Mouse (Mus musculus) adrenal gland, adult 8-10 months (tissue): ENCODE data around the gene Gm26602. TPM values are rescaled to one million over a fixed set of nuclear protein-coding genes. Genes with fewer than 3 reads are reported as not detected.
"Not testable (repeated sequence)": the region's sequence is repeated elsewhere in the genome, so short reads cannot be mapped to it uniquely, and the experiment has no call there.

Experiments
- DNase-seq: peaks from one replicate; pipeline ENCODE4 v3.0.0; 2022
- total RNA-seq, 4 experiments: library from RNA; stranded (reverse); gene quantifications; 2 replicates each; pipeline ENCODE4 v1.2.4; 2022

Gm26602 gene
- total RNA-seq, result not detected

DNA sequence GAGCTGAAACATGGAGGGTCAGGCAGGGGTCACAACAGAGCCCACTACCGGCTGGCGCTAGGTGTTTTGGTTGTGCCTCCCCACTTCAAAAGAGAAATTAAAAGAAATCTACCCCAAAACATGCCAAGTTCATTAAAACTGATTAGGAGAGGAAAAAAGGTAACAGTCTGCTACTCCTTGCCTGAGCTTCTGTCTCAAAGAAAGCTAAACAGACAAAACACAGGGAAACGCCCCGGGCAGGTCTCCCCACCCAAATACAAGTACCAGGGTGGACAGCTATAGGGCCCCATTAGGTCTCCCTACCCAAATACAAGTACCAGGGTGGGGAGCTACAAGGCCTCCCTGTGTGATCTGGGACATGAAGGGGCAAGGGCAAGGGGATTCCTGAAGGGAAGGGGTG, at the start of gene Gm26602:
Gene Gm26602, plus strand, starts transcription at position 301 of the 400 bp plus-strand sequence.
- DNase-seq, result no peak

- no peak for DNase-seq
These were observed 49.2 kb upstream of the Gm26602 start for GRCm38 (mm10) chr10:79861230-79862048.

DNA sequence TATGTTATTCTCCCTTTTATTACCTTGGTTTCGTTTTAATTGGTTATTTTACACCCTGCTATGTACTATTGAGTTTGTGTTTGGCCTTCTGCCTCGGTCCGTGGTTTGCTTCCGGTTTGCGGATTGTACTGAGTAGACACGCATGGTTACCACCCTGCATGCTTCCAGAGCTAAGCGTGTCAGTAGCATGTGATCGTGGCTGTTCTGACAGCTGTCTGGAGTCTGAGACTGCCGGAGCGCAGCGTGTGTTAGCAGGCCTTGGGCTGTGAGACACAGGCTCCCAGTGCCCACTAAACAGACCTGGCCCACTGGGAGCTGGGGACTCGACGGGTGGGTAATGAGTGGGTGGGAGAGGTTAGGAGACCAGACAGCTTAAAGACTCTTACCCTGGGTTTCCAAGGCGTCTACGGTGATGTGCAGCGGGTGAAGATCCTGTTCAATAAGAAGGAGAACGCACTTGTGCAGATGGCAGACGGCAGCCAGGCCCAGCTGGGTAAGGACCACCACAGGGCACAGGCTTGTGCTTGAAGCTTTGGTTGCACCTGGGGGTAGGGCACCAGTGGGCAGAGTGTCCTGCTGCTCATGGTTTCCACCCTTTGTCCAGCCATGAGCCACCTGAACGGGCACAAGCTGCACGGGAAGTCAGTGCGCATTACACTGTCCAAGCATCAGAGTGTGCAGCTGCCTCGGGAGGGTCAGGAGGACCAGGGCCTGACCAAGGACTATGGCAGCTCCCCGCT, 48.4 kb upstream of the Gm26602 start:
- no peak for DNase-seq

DNA sequence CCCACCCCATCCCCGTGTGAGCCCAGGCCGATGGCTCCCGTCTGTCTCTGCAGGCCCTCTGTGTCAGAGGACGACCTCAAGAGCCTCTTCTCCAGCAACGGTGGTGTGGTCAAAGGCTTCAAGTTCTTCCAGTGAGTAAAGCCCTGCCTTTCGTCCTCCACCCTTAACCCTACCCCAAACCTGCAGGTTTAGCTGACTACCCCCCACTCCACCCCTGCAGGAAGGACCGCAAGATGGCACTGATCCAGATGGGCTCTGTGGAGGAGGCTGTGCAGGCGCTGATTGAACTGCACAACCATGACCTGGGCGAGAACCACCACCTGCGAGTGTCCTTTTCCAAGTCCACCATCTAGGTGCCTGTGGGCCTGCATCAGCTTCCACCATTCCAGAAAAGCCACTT, 47.7 kb upstream of the Gm26602 start:
- no peak for DNase-seq

GRCm38 (mm10) chr10:79864351-79865188, 46.1 kb upstream of the Gm26602 start:
- DNase-seq, result no peak

- DNase-seq, result no peak
These were observed 45.5 kb upstream of the Gm26602 start for GRCm38 (mm10) chr10:79865189-79865601.

- DNase-seq, result peak; percentile 58
These were observed 44.8 kb upstream of the Gm26602 start for GRCm38 (mm10) chr10:79865801-79866295.

- no peak for DNase-seq
These were observed 44.1 kb upstream of the Gm26602 start for GRCm38 (mm10) chr10:79866601-79867000.

GRCm38 (mm10) chr10:79871845-79872244, 38.8 kb upstream of the Gm26602 start:
- no peak for DNase-seq

DNA sequence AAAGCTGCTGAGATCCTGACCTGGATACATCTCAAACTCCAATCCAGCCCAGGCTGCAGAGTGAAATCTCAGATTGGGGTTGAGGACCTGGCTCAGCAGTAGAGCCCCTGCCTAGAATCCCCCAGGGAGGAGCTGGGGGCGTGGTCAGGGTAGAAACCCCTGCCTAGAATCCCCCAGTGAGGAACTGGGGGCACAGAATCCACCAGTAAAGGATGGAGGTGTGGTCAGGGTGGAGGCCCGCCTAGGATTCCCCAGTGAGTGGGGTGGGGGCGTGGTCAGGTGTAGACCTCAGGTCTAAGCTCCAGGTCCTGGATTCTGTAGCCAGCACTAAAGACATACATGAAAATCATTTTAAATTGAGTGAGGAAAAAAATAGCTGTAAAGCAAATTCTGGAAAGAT, 37.8 kb upstream of the Gm26602 start:
- DNase-seq, result no peak

- DNase-seq, result no peak
These were observed 37.3 kb upstream of the Gm26602 start for GRCm38 (mm10) chr10:79873313-79873712.

DNA sequence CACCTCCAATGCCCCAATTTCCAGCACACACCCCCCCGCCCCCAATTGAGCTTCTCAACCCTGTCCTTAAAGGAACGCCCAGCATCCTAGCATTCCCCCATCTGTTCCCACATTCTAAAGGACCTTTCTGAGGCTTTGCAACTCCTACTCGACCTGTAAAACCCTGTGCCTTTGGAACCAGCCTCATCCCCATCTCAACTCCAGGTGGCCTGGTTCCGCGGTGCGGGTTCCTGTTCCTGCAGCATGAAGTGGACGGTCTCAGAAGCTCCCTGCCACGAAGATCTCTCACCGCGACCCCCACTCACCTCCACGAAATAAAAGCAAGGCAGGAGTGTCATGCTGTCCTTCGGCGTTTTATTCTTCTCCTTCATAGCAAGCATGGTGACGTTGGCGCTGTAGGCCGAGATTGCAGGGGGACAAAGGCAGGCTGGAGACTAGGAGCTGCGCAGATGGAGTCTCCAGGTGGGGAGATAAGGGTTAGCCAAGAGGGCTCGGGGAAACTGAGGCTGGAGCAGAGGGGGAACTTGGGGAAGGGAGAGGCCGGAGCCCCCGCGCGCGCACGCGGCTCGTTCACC, 36.9 kb upstream of the Gm26602 start:
- no peak for DNase-seq

DNA sequence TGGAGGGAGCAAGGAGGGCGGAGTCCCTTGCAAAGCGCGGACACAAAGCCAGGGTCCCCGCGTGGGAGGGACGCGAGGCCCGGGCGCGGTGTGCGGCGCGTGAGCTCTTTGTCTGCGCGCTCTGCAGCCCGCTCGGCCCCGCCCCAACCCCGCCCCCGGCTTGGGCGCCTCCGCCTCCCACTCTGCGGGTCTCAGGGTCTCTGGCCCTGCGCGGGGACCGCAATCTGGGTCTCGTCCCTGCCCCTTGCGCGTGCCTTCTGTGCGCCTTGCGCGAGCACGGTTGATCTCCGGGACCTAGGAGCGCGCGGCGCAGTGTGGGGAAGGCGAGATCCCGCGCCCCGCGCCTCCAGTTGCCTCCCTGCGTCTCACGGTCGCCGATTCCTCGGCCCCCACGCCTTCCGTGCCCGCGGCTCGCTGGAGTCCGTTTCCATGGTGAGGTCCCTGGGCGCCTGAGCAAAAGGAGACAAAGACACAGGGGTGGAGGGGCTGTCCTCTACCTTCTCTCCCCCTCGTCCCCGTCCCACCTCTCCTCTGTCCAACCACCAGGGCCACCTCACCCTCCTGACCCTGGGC, 36.3 kb upstream of the Gm26602 start, which contains the start of the genes Prtn3 and Plppr3:
Gene Prtn3, plus strand, starts transcription at position 187 of the 573 bp plus-strand sequence.
Gene Plppr3, minus strand, starts transcription at position 345 of the 573 bp plus-strand sequence.
- DNase-seq, result no peak

- DNase-seq, result no peak
These were observed 33.5 kb upstream of the Gm26602 start for GRCm38 (mm10) chr10:79877174-79877573.

GRCm38 (mm10) chr10:79877757-79878156, 32.9 kb upstream of the Gm26602 start:
- no peak for DNase-seq

- no peak for DNase-seq
These were observed 31.1 kb upstream of the Gm26602 start for GRCm38 (mm10) chr10:79879527-79879926.

GRCm38 (mm10) chr10:79880721-79881120, 29.9 kb upstream of the Gm26602 start:
- DNase-seq, result no peak

DNA sequence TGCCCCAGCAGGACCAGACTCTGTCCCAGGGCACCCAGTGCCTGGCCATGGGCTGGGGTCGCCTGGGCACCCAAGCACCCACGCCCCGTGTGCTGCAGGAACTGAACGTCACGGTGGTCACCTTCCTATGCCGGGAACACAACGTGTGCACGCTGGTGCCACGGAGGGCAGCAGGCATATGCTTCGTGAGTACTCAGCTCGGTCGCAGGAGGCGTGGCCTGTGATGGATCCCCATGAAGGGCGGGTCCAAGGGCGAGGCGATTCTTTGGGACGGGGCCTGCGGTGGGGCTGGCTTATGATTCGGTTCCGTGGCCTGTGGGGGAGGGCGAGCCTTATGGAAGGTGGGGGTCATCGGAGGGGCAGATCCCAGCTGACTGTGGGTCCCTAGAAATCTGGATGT, 28.7 kb upstream of the Gm26602 start:
- no peak for DNase-seq

- DNase-seq, result peak; percentile 64
These were observed 27.2 kb upstream of the Gm26602 start for GRCm38 (mm10) chr10:79883297-79884084.

DNA sequence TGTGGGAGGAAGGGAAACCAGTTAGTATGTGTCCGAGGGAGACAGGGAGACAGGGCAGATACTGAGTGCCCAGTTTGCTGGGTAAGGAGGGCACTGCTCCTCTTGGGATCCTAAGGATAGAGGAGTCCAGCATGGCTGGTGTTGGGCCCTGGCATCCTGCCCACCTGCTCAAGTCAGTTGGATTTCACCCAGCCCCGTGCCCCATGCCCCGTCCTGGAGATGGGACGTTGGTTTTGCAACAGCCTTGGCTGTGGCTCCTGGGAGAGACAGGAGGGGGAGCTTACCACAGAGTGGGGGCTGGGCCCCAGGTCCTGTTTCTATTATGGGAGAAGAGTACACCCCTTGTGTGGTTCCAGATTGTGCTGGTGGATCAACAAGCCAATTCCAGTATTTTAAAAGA, 26.2 kb upstream of the Gm26602 start:
- DNase-seq, result peak; percentile 73

DNA sequence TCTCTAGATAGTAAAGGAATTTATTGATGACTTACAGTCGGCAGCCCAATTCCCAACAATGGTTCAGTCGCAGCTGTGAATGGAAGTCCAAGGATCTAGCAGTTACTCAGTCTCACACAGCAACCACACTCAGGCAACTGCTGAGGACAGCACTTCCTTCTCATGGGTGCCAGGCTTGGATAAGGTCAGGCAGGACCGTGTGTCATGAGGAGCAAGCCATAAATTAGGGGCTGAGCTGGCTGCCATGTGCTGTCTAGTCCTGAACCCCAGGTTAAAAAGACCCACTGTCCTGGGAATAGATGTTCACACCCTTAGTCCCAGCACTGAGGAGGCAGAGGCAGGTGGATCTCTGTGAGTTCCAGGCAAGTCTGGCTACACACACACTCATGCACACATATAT, 25.7 kb upstream of the Gm26602 start:
- DNase-seq, result not testable (repeated sequence)
